Mouse (Mus musculus): ENCODE measurements around the gene Plb1.

DNA sequence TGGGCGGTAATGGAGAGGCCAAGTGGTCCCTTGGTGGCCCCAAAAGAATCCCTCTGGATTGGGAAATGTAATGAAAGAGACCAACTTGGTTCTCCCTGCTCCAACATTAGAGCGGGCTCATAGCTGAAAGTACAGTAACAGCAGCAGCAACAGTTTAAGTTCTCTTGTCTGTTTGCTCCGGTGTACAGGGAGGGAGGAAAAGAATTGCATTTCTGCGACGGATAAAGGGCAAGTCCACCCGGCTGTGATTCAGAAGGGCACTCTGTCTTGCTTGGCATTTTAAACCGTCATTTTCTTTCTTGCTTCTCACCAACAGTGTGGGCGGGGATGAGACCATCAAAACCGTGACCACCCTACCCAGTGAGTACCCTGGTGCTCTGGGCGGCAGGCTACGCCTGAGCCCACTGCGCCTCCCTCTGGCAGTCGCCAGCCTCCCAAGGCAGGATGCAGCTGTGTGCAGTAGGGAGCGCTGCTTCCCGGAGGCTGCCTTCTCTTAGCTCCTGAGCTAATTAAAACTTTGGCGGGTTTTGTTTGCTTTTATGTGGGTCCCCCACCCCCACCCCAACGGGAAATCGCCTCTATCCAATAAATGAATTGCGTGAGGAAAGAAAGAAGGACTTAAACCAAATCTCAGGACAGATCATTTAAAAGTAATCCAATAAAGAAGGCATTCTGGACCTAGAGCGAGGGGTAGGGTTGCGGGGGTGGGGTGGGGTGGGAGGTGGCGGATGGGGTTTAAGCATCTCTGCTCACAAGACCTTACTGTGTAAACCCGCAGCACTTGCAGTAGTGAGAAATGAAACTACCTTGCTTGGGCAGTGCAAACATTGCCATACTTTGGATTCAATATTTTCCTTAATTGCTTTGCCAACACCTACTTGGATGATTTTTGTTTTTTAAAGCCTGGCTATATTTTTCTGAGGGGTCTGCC lies 70.7 kb downstream of the Plb1 start:
- TF ChIP-seq POLR2A (IDR thresholded peaks at IDR 0.05; ENCODE audit: borderline replicate concordance, extremely low read depth, low read depth, low read length) (no peak), CTCF (IDR thresholded peaks at IDR 0.05; ENCODE audit: insufficient read depth, low read length) (peak; percentile 58)

Data from lung, adult 2 months (tissue).